Mouse (Mus musculus): ENCODE measurements around the gene Hoxc13. TPM values are rescaled to one million over a fixed set of nuclear protein-coding genes. Genes with fewer than 3 reads are reported as not detected.

Hoxc13 gene
- total RNA-seq, 1 experiment from 2014 or later, result not detected

DNA sequence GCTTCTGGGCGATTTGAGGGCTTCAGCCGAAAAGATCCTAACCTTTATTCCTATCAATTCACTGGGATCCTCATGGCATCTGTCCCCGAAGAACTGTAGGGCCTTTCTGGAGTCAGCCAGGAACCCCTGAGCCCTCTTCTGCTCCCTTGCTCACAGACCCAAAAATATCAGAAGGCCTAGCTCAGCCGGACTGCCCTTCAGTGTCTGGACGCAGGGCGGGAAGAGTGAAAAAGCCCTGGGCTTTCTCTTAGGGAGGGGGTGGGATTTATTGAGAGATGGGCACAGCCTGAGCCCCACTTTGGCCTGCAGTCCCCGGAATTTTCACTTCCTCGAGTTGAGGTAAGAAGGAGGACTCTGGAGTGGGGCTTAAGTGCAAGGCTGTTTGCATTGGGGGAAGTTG, 42.4 kb downstream of the Hoxc13 start:
- no peak for ATAC-seq (replicated peaks; ENCODE audit: low read depth, poor library complexity, severe bottlenecking)

DNA sequence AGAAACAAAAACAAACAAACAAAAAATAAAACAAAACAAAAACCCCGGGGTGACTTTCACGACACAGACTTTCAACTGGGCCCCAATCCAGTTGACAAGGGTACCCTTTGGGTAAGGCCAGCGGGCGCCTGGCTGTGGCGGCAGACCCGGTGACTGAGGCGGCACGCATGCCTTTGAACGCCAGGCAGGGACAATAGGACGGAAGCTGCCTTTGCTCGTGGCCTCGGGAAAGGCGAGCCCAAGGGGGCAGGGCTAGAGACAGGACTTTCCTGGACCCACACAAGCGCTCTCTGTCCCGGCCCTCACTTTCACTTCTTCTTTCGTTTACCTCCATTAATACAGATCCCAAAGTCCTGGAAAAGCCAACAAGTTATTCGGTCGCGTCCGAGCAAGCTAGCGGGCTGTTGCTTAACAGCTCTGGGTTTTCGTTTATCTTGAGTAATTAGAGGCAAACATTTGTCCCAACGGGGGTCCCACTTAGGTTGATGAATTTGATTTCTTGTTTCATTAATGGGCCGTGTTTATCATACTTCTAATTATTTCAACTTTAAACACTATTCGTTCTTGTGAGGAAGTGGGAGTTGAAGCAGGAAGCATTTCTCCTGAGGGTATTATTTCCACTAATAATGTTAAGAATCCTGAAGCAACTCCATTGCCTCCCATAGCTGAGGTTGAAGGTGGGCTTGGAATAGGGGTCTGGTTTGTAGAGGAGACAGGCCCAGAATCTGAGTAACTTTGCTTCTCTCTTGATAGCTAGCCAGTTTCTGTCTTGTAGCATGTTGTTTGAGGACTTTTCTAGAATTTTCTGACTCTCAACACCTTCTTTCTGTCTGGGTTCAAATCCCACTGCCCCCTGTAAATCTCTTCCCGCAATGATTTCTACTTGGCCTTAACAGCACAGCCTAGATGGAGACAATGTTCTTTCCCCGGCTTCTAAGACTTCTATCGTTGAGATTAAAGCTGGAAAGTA, 43.1 kb downstream of the Hoxc13 start:
- ATAC-seq (replicated peaks; ENCODE audit: low read depth, poor library complexity, severe bottlenecking), result 0 out of 2 replicates have a peak, but pooled peaks have one; percentile 34

DNA sequence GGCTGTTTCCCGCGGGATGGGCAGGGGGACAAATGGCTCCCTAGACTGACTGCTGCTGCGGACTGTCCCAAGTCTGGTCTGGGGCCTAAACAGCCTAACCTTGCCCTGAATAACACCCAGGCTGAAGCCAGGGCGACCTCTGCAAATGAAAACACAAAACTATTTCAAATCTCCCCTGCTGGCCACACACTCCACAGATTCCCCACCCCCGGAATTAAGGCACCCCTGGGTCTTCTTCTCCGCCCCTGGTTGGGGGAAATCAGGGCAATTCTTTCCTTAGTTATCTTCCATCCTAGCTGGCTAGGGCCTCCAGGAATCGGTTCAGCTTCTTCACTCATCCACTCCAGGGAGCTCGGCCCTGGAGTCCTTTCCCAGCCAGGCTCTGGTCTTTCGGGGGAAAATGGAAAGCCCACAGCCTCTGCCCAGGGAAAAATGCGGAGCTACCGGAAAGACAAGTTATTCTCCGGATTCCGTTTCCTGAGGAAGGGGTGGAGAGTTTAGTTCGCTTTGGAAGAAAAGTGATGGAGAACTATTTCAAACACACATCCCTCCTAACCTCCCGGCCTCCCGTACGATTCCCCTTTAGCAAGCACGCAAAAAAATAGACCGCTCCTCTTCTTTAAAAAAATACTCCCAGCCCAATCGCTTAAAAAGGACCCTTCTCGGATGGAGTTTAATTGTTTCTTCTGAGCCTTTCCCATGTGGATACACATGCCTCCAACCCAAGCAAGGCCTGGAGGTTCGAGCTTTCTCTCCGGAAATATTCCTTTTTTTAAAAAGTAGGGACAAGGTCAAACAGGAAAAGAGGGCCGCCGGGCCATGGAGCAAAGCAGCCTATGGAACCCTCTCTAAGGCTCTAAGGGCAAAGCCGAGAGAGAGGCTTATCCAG, 44.3 kb downstream of the Hoxc13 start:
- no peak for ATAC-seq (replicated peaks; ENCODE audit: low read depth, poor library complexity, severe bottlenecking)

DNA sequence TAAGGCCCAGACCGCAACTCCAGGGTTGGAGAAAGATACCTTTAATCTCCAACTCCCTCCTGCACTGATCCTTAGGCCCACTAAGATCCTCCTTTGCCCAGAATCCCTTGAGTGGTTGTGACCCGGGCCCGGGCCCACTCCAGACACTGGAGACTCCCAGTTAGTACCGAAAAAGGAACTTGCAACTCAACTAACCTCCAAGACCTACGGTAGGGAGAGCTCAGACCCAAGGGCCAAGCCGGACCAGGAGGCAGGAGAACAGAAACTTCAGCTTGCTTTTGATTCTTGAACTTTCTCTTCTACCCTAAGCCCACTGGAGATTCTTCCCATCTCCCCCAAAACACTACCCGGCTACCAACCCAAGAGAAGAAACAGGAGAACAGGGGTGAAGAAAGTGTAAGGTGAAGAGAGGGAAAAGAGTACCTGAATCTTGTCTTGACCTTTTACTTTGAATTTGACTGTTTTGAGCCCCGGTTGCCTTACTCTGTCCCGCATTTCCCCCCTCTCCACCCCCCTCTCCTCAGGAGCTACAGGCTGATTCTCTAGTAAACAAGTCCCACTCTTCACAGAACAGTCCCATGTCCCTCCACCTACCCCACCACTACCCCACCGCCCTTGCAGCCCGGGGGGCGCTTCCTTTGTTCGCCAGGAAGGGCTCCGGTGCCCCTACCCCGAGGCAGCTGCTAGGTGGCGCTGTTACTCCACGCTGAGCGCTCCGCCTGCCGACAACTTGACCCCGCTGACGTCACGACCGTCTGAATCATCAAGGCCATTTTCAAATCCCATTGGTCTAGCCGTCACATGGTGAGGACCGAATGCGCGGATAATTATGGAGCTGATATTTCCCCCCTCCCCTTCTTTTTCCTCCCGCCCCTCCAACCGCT, 45.2 kb downstream of the Hoxc13 start:
- ATAC-seq (replicated peaks; ENCODE audit: low read depth, poor library complexity, severe bottlenecking), result peak; percentile 66

DNA sequence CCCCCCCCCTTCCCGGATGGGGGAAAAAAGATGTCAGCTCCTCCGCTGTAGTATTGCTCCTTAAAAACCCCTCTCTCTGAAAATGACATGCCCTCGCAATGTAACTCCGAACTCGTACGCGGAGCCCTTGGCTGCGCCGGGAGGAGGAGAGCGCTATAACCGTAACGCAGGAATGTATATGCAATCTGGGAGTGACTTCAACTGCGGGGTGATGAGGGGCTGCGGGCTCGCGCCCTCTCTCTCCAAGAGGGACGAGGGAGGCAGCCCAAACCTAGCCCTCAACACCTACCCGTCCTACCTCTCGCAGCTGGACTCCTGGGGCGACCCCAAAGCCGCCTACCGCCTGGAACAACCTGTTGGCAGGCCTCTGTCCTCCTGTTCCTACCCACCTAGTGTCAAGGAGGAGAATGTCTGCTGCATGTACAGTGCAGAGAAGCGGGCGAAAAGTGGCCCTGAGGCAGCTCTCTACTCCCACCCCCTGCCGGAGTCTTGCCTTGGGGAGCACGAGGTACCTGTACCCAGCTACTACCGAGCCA, 45.9 kb downstream of the Hoxc13 start, which contains the start of gene Hoxc10:
TSS of gene Hoxc10 (plus strand) at position 21 of the 536 bp plus-strand sequence.
- ATAC-seq (replicated peaks; ENCODE audit: low read depth, poor library complexity, severe bottlenecking), result no peak

DNA sequence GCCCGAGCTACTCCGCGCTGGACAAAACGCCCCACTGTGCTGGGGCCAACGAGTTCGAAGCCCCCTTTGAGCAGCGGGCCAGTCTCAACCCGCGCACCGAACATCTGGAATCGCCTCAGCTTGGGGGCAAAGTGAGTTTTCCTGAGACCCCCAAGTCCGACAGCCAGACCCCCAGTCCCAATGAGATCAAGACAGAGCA, 46.3 kb downstream of the Hoxc13 start, which contains the start of gene Hoxc5:
TSS of gene Hoxc5 (plus strand) at position 132 of the 199 bp plus-strand sequence.
- ATAC-seq (replicated peaks; ENCODE audit: low read depth, poor library complexity, severe bottlenecking), result no peak

DNA sequence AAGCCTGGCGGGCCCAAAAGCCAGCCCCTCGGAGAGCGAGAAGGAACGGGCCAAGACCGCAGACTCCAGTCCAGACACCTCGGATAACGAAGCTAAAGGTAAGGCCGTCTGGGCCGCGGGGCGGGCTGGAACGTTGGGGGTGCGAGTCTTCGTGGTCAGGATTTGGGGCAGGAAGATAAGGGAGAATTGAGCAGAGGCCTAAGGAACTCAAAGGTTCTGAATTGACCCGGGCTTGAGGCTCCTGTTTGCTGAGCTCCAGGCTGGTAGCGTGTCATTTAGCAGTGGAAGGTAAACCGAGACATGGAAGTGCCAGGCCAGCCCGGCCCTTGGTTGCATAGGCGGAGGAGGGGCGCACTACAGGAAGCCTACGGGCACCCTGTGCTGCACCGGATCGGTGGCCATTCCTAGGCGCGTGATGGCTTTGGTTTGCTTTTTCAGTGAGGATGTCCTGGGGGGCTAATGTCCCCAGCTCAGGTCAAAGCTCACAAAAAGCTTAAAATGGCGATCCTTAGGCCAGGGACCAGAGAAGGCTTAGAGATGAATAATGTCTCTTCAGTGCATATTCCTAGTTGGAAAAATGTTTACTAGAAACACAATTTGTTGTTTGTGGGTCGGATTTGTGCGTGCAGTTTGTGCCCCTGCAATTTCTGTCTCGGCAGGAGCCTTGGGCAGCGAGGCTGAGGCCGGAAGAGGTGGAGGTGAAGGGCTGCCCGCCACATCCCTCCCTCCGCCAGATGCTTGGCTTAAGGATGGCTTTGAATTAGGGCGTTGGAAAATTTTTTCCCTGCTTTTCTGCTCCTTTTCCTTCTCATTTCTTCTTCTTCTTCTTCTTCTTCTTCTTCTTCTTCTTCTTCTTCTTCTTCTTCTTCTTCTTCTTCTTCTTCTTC, 46.9 kb downstream of the Hoxc13 start:
- no peak for ATAC-seq (replicated peaks; ENCODE audit: low read depth, poor library complexity, severe bottlenecking)

DNA sequence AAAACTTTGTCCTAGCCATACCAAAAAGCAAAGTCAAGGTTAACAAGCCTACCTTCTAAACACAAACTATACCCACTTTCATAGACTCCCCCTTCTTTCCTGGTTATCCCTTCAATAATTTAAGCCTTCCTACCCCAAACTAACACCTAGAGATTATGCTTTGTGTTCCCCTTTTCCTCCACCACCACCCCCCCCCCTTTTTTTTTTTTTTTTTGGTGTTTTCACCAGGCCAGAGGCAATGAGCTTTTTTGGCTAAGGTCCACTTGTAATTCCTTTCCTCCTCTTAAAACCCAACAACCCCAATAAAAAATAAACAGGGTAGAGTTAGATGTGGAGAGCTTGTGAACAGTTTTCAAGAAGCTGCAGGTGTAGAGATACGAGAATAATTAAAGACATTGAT, 48.4 kb downstream of the Hoxc13 start:
- no peak for ATAC-seq (replicated peaks; ENCODE audit: low read depth, poor library complexity, severe bottlenecking)

DNA sequence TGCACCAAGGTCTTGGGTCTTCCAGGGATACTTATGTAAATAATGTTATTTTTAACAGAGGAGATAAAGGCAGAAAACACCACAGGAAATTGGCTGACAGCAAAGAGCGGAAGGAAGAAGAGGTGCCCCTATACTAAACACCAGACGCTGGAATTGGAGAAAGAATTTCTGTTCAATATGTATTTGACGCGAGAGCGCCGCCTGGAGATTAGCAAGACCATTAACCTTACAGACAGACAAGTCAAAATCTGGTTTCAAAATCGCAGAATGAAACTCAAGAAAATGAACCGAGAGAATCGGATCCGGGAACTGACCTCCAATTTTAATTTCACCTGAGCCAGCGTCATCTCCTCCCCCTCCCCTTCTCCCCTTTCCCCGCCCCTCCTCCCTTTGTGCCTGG, 49.8 kb downstream of the Hoxc13 start:
- no peak for ATAC-seq (replicated peaks; ENCODE audit: low read depth, poor library complexity, severe bottlenecking)

DNA sequence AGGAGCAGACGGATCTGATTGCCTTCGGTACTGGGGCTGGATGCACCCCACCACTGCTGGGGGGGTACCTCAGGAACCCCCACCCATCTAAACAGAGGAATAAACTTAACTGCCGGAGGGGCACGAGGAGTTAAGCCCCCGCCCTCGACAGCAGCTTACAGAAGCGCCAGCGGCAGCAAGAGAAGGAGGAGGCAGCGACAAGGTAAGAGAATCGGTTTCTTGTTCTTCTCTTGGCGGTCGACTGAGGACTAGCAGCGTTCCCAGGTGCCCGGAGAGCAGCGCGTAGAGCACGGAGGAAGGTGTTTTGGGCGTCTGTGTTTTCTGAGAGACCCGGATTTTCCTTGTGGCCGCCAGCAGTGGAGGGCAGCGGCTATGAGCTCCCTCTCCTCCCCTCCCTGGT, 51.4 kb downstream of the Hoxc13 start:
- ATAC-seq (replicated peaks; ENCODE audit: low read depth, poor library complexity, severe bottlenecking), result no peak

DNA sequence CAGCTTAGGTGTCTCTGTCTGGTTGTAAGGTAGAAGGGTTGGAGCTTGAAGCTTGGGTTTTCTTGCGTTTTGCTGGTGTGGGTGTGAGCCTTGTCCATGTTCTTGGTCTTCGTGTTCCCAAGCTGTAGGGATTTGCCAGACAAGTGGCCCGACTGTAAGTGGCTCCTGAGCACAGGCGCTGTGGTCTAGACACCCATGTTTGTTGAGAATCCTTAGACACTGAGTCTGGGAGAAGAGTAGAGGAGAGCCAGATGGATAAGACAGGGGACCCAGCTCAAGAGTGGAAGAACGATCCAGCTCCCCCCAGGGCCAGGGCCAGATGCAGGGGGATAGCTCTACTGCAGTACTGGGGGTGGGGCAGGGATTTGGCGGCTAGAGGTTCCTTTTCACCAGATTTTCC, 51.9 kb downstream of the Hoxc13 start:
- ATAC-seq (replicated peaks; ENCODE audit: low read depth, poor library complexity, severe bottlenecking), result no peak

DNA sequence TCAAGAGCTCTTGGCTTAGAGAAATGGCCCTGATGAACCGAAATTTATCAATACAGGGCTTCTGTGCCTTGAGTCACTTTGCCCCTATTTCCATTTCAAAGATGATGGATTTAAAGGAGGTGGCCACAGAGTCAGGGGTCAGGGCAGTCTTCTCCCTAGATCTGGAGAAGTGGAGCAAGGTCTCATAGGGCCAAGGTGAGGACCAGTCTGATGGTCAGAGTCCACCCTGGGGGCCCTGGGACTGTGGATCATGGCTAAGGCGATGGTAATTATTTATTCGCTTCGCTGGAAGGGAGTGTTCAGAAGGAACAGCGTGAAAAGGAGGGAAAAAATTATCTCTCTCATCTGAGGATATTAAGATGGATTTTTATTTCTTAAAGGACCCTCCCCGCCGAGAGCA, 54.1 kb downstream of the Hoxc13 start:
- ATAC-seq (replicated peaks; ENCODE audit: low read depth, poor library complexity, severe bottlenecking), result no peak

DNA sequence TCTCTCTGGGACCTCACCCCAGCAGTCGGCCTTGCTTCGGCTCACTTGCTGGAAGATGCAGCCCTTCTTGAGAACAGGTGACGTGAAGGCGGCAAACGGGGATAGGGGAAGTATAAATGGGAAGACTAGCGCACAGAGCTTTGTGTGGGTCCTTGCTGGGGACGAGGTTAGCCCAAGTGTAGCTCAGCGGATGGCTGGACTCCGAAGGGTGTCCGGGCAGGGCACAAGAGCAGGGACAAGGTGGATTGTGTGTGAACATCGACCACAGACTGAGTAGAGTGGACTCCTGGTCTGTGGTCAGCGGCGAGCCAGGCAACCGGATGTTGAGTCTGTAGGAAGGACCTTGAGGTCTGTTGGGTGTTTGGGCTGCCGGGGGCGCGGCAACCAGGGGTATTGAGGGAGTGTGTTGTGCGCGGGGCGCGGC, 54.8 kb downstream of the Hoxc13 start:
- ATAC-seq (replicated peaks; ENCODE audit: low read depth, poor library complexity, severe bottlenecking), result peak; percentile 19; the same call in 1 of the 2 replicates

DNA sequence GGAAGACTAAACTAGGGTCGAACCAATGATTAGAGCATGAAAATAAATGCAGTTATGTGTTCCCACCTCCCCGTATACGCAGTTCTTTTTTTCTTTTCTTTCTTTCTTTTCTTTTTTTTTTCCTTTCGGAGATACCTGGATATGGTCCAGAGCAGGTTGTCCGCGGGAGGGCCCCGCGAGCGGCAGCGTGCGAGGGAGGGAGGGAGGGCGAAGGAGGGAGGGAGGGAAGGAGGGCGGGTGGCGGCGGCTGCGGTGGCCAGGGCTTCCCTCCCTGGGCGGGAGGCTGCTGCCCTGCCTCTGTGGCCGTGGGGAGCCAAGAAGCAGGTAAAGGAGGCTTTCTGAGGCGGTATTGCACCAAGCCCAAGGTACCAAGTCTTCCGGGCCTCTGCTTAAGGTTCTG, 55.3 kb downstream of the Hoxc13 start, which contains the start of gene Hoxc9:
TSS of gene Hoxc9 (plus strand) at position 269 of the 400 bp plus-strand sequence.
- ATAC-seq (replicated peaks; ENCODE audit: low read depth, poor library complexity, severe bottlenecking), result no peak

DNA sequence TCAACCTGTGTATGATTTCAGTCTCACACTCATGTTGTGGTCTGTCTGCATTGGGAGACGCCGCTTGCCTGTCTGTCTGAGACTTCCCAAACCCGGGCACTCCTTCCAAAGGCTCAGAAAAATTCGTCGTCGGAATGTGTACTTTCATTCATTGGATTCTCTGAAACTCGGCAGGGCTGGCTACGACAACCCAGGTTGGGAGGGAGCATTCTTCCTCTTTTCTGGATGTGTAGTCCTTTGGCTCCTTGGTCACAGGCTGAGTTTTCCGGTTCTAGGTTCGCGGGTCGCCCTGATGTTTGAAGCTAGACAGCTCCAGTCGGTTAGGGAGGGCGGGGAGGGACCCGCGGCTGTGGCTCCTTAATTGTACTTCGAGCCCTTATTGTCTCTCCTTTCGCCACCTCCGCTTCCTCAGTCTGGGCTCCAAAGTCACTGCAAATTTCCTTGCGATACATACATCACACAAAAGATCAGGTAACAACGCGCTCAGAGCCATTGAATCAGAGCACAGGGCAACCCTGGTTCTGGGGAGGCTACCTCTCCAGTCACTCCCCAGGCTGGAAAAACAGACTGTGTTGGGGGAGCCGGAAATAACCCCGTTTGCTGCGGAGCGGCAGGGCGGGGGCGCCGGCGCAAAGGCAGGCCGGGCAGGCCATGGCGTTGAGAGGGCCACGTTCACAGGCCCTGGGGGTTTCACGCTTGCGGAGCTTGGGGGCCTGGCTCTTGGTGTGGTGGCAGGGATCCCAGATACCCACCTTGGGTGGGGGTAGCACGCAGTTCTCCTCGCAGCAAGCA, 55.9 kb downstream of the Hoxc13 start:
- no peak for ATAC-seq (replicated peaks; ENCODE audit: low read depth, poor library complexity, severe bottlenecking)

DNA sequence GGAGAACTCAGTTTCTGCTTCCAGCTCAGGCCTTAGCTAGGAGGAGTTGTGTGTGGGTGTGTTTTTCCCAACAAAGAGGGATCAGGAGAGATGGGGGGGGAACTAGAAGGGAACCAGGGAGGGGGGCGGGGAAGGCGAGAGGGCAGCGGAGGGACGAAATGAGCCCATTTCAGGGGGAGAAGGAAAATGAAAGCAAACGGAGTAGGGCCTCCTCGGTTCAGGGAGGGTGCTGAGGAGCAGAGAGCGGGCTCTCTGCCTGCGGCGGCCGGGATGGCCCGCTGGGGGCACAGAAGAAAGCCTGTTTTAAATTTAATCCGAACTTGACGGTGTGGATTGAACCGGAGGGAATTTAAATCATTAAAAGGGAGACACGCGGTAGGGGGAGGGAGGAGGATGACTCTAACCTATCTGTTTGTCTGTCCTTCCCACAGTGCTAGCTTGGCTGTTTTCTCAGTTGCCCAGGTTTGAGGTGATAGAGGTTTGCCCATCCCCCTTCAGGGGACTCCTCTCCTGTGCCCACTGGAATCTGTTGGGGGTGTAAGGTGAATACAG, 56.6 kb downstream of the Hoxc13 start:
- no peak for ATAC-seq (replicated peaks; ENCODE audit: low read depth, poor library complexity, severe bottlenecking)
